Mouse (Mus musculus) E14TG2a.4 (cell line): ENCODE results near the gene Cela2a.

Experiments
- CTCF ChIP-seq: conservative IDR thresholded peaks from 2 replicates; pipeline ENCODE4 v1.5.1; 2014; ENCODE audit warnings: low read length
- NANOG ChIP-seq: IDR thresholded peaks from 2 replicates; pipeline ENCODE4 v1.6.1; 2014; ENCODE audit warnings: borderline replicate concordance, low read length, mixed read lengths
- POU5F1 ChIP-seq: IDR thresholded peaks from 2 replicates; pipeline ENCODE4 v1.6.1; 2014; ENCODE audit warnings: low read length, borderline replicate concordance

DNA sequence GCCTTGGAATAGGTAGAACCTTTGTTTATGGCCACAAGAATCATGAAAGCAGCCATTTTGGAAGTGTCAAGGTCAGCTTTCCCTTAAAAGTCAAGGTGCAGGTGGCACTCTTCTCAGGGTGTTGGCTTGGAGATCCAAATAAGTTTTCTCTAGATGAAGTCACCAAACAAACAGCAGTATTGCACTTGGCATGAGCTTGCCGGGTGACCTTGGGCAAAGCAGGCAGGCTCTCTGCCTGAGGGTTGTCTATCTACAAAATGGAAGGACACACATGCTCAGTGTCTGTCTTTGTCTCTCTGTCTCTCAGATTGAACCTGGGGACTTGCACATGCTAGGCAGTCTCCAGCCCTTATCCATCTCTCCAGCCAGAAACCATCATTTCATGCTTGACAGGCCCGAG is 1.4 kb upstream of the Cela2a start:
- TF ChIP-seq CTCF, result no peak
- no peak for TF ChIP-seq NANOG
- TF ChIP-seq POU5F1, result no peak
